Mouse (Mus musculus): ENCODE measurements at regions not wholly inside any gene's neighbourhood (a gene's known extent, or its start where the extent isn't known, plus 50 kb on each side); places are given as distances from the start of the nearest gene placed in this dataset.
A peak's percentile ranks its signal among the peaks of the same experiment; 100 is the strongest.

- peak; percentile 67 for DNase-seq
Measured at GRCm38 (mm10) chr14:76302322-76302991, 112.3 kb upstream of the Tsc22d1 start.

DNA sequence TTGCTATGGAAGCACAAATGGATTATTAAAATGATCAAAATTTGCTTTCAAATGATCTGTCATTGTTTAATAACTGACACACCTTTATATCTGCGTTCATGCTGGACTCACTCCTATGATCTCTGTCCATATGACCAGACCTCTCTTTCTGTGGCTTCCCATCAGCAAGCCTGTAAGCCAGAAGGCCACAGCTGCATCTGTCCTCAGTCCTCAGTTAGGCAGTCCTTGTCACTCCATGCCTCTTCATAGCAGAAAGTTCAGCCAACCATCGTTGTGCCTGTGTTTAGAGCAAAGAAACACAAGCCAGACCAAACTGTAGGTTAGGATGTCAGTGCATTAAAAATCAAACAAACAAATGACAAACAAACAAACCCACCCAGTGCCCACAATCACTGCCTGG is 107.2 kb upstream of the Tsc22d1 start:
- DNase-seq, result no peak

DNA sequence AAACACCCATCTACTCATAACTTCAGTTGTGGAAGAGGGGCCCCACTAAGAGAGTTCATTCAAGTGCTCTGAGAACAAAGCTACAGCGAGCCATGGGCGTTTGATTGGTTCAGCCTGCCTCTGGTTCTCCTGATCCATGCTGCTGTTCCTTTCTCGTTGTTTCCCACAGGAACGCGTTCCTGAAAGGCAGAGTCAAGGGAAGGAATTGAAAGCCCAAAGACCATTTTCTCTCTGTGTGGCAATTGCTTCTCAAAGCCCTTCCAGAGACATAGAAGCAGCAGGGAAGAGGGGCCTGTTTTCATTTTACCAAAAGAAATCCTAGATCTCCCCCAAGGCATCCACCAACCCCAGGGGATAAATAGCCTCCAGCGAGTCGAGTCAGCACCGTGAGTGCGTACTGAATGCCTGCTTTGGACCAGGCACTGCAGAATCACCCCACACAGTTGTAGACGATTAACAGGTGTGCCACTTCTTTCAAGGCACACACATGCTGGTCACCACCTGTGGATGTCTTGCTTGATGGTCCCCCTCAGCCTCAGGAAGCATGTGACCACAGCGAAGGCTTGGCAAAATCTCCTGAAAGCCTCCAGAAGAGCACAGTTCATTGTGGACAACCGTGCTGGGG is 106.5 kb upstream of the Tsc22d1 start:
- DNase-seq, result no peak

- DNase-seq, result no peak
Measured at GRCm38 (mm10) chr14:76309606-76310005, 105.2 kb upstream of the Tsc22d1 start.

- peak; percentile 63 for DNase-seq
Measured at GRCm38 (mm10) chr14:76310278-76310677, 104.5 kb upstream of the Tsc22d1 start.

GRCm38 (mm10) chr14:76313424-76314190 is 101.2 kb upstream of the Tsc22d1 start:
- DNase-seq, result no peak

GRCm38 (mm10) chr14:76318438-76318837 is 96.3 kb upstream of the Tsc22d1 start:
- peak; percentile 65 for DNase-seq

DNA sequence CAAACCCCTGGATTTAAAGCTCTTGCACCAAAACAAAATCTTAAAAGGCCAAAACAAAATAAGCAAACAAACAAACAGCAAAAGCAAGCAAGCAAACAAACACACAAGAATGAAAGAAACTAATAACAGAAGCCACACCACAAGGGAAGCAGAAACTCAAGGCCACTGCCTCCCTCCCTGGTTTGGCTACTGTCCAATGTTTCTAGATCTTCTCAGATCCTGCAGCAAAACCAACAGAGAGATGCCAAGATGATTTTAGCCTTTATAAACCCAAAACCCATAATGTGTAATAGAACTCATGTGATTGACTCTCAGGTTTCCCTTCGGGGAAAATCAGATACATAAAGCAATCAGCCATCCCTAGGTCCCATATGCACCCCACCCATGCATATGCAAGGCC is 90.5 kb upstream of the Tsc22d1 start:
- no peak for DNase-seq

DNA sequence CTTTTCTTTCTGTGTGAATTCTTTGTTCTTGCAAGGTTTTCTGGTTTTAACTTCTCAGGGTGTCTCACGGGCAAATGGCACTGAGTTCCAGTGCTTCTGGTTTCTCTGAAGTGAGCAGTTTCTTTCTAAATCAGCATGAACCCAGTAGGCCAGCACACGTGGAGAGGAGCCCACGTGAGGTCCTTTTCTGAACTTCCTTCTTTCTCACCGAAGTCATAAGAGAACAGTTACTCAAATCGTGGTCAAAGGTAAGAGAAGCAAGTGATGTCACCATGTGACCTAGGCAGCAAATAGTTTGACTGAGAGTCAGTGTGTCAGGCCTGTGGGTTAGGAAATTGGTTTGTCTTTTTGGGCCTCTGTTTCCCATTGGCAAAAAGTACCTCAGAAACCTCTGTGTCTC is 84.8 kb upstream of the Tsc22d1 start:
- peak; percentile 64 for DNase-seq

GRCm38 (mm10) chr14:76331497-76332335 is 83.0 kb upstream of the Tsc22d1 start:
- no peak for DNase-seq

- DNase-seq, result no peak
Measured at GRCm38 (mm10) chr14:76332336-76332703, 82.4 kb upstream of the Tsc22d1 start.

DNA sequence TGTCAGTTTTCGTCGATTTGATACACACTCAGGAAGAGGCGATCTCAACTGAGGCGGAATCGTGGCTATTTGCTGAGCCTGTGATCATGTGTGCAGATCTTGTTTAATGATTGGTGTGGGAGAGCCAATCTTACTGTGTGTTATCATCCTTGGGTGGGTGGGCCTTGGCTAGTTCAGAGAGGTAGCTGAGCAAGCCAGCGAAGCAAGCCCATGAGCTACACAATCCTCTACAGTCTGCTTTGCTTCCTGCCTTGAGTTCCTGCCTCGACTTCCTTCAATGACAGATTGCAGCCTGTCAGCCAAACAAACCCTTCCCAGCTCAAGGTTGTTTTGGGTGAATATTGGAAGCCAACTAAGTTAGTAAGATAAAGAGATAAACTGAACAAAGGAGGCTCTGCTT is 74.0 kb upstream of the Tsc22d1 start:
- no peak for DNase-seq

GRCm38 (mm10) chr14:76341226-76341625 is 73.5 kb upstream of the Tsc22d1 start:
- DNase-seq, result no peak

DNA sequence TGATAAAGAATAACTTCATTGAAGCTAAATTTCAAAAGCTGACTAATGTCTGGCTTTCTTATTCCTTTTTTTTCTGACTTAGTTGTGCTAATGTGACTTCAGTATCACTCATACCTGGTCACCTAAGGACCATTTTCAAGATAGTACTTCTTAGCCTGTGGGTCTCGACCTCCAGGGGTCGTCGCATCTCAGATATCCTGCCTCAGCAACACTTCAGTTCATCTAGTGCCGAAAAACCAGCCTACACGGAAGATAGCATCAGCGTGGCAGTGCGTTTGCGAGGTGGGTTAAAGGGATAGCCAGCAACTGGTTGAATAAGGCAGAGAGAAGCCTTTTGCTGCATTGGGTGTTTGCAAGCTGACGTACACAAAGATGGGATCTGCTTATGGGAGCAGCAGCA is 62.9 kb upstream of the Tsc22d1 start:
- DNase-seq, result no peak

DNA sequence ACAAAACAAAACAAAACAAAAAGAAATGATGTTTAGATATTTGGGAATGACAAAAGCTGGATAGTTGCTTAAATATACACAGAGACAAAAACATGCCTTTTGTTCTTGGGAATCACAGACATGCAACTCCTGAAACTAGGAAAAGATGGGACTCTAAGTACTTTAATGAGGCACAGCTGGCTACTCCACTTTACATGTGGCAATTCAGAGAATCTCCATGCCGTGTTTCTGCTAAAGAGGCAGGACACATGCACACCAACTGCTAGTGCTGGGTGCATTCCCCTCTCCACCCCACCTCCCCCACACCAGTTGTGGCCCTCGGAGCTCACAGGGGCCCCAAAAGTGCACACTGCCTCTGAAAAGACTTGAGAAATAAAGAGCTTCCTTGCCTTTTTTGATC is 58.6 kb upstream of the Tsc22d1 start:
- DNase-seq, result no peak

DNA sequence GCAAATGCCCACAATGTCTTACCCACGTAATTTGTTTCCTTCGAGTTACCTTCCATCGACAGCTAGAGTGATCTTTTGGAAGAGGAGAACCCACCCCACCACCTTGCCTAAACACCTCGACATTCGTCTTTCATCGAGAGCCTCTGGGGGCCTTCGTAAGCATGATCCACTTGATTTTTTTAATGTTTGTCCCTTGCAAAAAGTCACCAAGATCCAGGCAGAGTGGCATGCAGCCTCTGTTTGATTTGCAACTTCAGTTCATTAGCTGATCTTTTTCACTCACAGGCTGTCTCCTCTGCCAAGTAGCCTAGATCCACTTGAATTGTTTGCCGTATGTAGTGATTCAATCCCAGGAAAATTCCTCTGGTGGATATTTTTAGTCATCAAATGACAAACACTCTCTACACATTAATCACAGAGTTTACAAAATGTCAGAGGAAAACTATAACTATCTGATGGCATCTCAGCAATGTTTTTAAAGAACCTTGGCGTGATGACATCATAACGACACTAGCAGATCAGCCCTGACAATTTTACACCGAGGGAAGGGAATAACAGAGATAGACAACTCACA is 54.8 kb upstream of the Tsc22d1 start:
- no peak for DNase-seq

DNA sequence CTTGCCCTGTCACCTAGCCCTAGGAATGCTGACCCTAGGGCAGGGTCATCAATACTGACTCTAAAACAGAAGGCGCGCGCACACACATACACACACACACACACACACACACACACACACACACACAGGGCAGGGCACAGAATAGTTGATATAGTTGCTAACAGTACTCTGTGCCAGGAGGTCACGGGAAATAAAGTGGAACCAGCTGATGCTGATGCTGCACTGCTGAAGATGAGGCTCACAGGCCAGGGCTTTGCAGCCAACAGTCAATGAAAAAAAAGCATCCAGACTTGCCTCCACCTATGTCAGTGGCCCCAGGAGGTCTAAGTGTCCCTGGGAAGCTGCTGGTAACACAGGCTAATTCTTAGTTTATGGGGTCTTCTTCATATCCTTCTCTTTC is 50.7 kb upstream of the Tsc22d1 start:
- DNase-seq, result no peak
